Mouse (Mus musculus) liver, postnatal 0 days (tissue): ENCODE measurements around the gene Ift172. TPM values are rescaled to one million over a fixed set of nuclear protein-coding genes. Genes with fewer than 3 reads are reported as not detected.

Source experiments
- ATAC-seq: fragments of 200-750 bp; cut with Nextera tagmentation; 2 replicates; pipeline ENCODE4 v1.8.0; 2017; ENCODE audit warnings: mild to moderate bottlenecking, moderate library complexity
- DNase-seq: peaks from one replicate; pipeline ENCODE4 v3.0.0-alpha.2; 2016
- H3K27ac ChIP-seq: fragments of 300-500 bp; sonication (generic); 2 replicates; pipeline ENCODE4 v1.5.1; 2014; ENCODE audit warnings: antibody characterized with exemption, moderate library complexity, mild to moderate bottlenecking, low read depth
- H3K27me3 ChIP-seq: fragments of 300-500 bp; sonication (generic); 2 replicates; pipeline ENCODE4 v1.6.1; 2014; ENCODE audit warnings: low read length, control low read depth, mixed read lengths; ENCODE audit not compliant: insufficient read depth
- H3K36me3 ChIP-seq: fragments of 300-500 bp; sonication (generic); replicated peaks from 2 replicates; pipeline ENCODE4 v1.6.1; 2014; ENCODE audit warnings: mild to moderate bottlenecking, control low read depth, low read length, moderate library complexity, mixed read lengths; ENCODE audit not compliant: insufficient read depth
- H3K4me1 ChIP-seq: fragments of 300-500 bp; sonication (generic); 2 replicates; pipeline ENCODE4 v1.6.1; 2014; ENCODE audit warnings: antibody characterized with exemption, mild to moderate bottlenecking, control low read depth; ENCODE audit not compliant: insufficient read depth
- H3K4me2 ChIP-seq: fragments of 300-500 bp; sonication (generic); 2 replicates; pipeline ENCODE4 v1.6.1; 2014; ENCODE audit warnings: low read depth, mild to moderate bottlenecking, low read length, moderate library complexity, mixed read lengths
- H3K4me3 ChIP-seq: fragments of 300-500 bp; sonication (generic); 2 replicates; pipeline ENCODE4 v1.5.1; 2014; ENCODE audit warnings: low read depth, low read length
- H3K9ac ChIP-seq: fragments of 300-500 bp; sonication (generic); replicated peaks from 2 replicates; pipeline ENCODE4 v1.6.1; 2014; ENCODE audit warnings: mild to moderate bottlenecking, moderate library complexity
- H3K9me3 ChIP-seq: fragments of 300-500 bp; sonication (generic); 2 replicates; pipeline ENCODE4 v1.6.1; 2016; ENCODE audit warnings: mild to moderate bottlenecking, control low read depth, low read length, mixed read lengths
- CTCF ChIP-seq: sonication (generic); IDR thresholded peaks from 2 replicates; pipeline ENCODE4 v1.5.1; 2016; ENCODE audit warnings: antibody characterized with exemption, low read depth
- EP300 ChIP-seq: IDR thresholded peaks from 2 replicates; pipeline ENCODE4 v1.6.1; 2016; ENCODE audit warnings: antibody characterized with exemption, low read depth, mild to moderate bottlenecking
- WGBS: fragments of 180-500 bp; shearing (Covaris S2); extraction: QIAGEN DNeasy Blood & Tissue Kit; methylation state at CpG from one replicate; pipeline ENCODE4 v1.1.7; 2014; ENCODE audit not compliant: insufficient replicate concordance; 5-methylcytosine and 5-hydroxymethylcytosine counted together
- polyA plus RNA-seq: library from polyadenylated mRNA; unstranded; fragments of >200 nt; fragmentation: Nextera tagmentation; extraction: Ambion mirVana; gene quantifications from 2 replicates; pipeline ENCODE4 v1.2.1, GENCODE M21; 2015

Gene Ift172
- polyA plus RNA-seq, 1 experiment from 2014 or later, result 2.7 TPM

- no peaks in the 10 kb centered on the region for H3K9me3 ChIP-seq
- WGBS, result 84% methylated on average over 6 of the region's 6 CpGs
- no peak for ATAC-seq
- H3K4me2 ChIP-seq, result no peak overlapping the region
- H3K4me1 ChIP-seq, result no peaks in the 10 kb centered on the region
- no peak overlapping the region for H3K27ac ChIP-seq
- no peak overlapping the region for H3K4me3 ChIP-seq
- no peaks in the 10 kb centered on the region for H3K27me3 ChIP-seq
- DNase-seq, result no peak
- TF ChIP-seq CTCF, result no peak
- TF ChIP-seq EP300, result no peak
- H3K9ac ChIP-seq, result no peak overlapping the region
- H3K36me3 ChIP-seq, result peaks cover 12% of the 10 kb centered on the region; the same call in 1 of the 2 replicates
Observed at GRCm38 (mm10) chr5:31273018-31273417, 17.9 kb downstream of the Ift172 start.

GRCm38 (mm10) chr5:31267686-31268085 lies 23.2 kb downstream of the Ift172 start:
- peaks cover 3% of the 10 kb centered on the region for H3K36me3 ChIP-seq
- no peaks in the 10 kb centered on the region for H3K4me1 ChIP-seq
- H3K4me2 ChIP-seq, result no peak overlapping the region
- DNase-seq (no peak), ATAC-seq (no peak)
- WGBS, result 64% methylated on average over 6 of the region's 6 CpGs
- no peak overlapping the region for H3K27ac ChIP-seq
- H3K4me3 ChIP-seq, result no peak overlapping the region
- no peaks in the 10 kb centered on the region for H3K9me3 ChIP-seq
- no peak for TF ChIP-seq CTCF
- TF ChIP-seq EP300, result no peak
- H3K27me3 ChIP-seq, result no peaks in the 10 kb centered on the region
- H3K9ac ChIP-seq, result no peak overlapping the region

- Histone ChIP-seq H3K27me3 (no peaks in the 10 kb centered on the region), H3K4me2 (no peak overlapping the region), H3K9me3 (no peaks in the 10 kb centered on the region), H3K36me3 (peaks cover 3% of the 10 kb centered on the region), H3K9ac (no peak overlapping the region), H3K4me1 (no peaks in the 10 kb centered on the region), H3K4me3 (no peak overlapping the region), H3K27ac (no peak overlapping the region)
- WGBS, result 79% methylated on average over 7 of the region's 7 CpGs
- DNase-seq (no peak), ATAC-seq (no peak)
- TF ChIP-seq EP300 (no peak), CTCF (no peak)
Observed at GRCm38 (mm10) chr5:31266101-31266500, 24.8 kb downstream of the Ift172 start.

GRCm38 (mm10) chr5:31257616-31258015 lies 33.3 kb downstream of the Ift172 start:
- Histone ChIP-seq H3K4me1 (no peaks in the 10 kb centered on the region), H3K27me3 (no peaks in the 10 kb centered on the region), H3K36me3 (peaks cover 4% of the 10 kb centered on the region), H3K9ac (no peak overlapping the region), H3K9me3 (no peaks in the 10 kb centered on the region), H3K4me3 (no peak overlapping the region), H3K27ac (no peak overlapping the region), H3K4me2 (no peak overlapping the region)
- TF ChIP-seq CTCF, result no peak
- no peak for TF ChIP-seq EP300
- WGBS, result 79% methylated on average over 11 of the region's 11 CpGs
- DNase-seq (no peak), ATAC-seq (no peak)

- Histone ChIP-seq H3K4me3 (no peak overlapping the region), H3K9ac (no peak overlapping the region), H3K27ac (no peak overlapping the region), H3K27me3 (no peaks in the 10 kb centered on the region), H3K9me3 (no peaks in the 10 kb centered on the region), H3K36me3 (peaks cover 11% of the 10 kb centered on the region), H3K4me2 (no peak overlapping the region), H3K4me1 (peaks cover 4% of the 10 kb centered on the region)
- DNase-seq (no peak), ATAC-seq (no peak)
- 72% methylated on average over 2 of the region's 2 CpGs for WGBS
- no peak for TF ChIP-seq CTCF
- no peak for TF ChIP-seq EP300
Observed at GRCm38 (mm10) chr5:31255971-31256370, 34.9 kb downstream of the Ift172 start.

GRCm38 (mm10) chr5:31255381-31255780 lies 35.5 kb downstream of the Ift172 start:
- peaks cover 17% of the 10 kb centered on the region for H3K36me3 ChIP-seq
- H3K4me2 ChIP-seq, result no peak overlapping the region
- no peak overlapping the region for H3K9ac ChIP-seq
- TF ChIP-seq CTCF (no peak), EP300 (no peak)
- WGBS, result 78% methylated on average over 2 of the region's 2 CpGs
- no peak overlapping the region for H3K27ac ChIP-seq
- H3K27me3 ChIP-seq, result no peaks in the 10 kb centered on the region
- no peaks in the 10 kb centered on the region for H3K9me3 ChIP-seq
- H3K4me3 ChIP-seq, result no peak overlapping the region
- H3K4me1 ChIP-seq, result peaks cover 4% of the 10 kb centered on the region
- no peak for DNase-seq
- ATAC-seq, result no peak

GRCm38 (mm10) chr5:31254901-31255300 lies 36.0 kb downstream of the Ift172 start:
- WGBS, result 65% methylated on average over 8 of the region's 8 CpGs
- Histone ChIP-seq H3K9me3 (no peaks in the 10 kb centered on the region), H3K4me3 (no peak overlapping the region), H3K4me1 (peaks cover 4% of the 10 kb centered on the region), H3K27ac (no peak overlapping the region), H3K9ac (no peak overlapping the region), H3K27me3 (no peaks in the 10 kb centered on the region), H3K36me3 (peaks cover 22% of the 10 kb centered on the region), H3K4me2 (no peak overlapping the region)
- ATAC-seq, result no peak
- no peak for TF ChIP-seq EP300
- TF ChIP-seq CTCF, result no peak
- DNase-seq, result no peak
